ENCODE assay signal across 9 mouse cellular contexts in the genomic region with DNA sequence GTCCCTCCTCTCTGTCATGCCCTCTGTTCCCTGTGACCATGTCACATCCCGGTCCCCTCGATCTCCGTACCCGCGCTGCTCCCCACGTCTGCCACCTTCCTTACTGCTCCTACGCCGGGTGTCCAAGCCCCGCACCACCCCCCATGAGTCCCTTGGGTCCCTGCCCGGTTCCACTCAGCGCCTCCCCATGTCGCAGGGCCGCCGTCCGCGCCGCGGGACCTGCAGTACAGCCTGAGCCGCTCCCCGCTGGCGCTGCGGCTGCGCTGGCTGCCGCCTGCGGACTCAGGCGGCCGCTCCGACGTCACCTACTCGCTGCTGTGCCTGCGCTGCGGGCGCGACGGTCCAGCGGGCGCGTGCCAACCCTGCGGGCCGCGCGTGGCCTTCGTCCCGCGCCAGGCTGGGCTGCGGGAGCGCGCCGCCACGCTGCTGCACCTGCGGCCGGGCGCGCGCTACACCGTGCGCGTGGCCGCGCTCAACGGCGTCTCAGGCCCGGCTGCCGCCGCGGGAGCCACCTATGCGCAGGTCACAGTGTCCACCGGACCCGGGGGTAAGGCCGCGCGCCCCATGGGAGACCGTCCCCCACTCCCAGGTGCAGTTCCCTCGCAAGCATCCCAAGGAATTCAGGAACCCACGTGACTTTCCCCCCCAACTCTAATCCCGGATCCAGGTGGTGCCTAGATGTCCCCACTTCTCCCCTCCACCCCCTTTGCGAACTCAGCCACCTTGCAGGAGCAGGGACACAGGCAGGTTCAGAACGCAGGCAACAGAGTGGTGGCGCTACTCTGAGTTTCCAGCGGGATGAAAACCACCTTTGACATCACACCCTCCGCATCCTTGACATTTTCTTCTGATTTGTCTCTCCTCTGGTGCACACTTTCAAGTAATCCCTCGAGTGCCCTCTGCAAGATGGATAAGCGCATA. TPM values are rescaled to one million over a fixed set of nuclear protein-coding genes. Genes with fewer than 3 reads are reported as not detected.
A peak's percentile ranks its signal among the peaks of the same experiment; 100 is the strongest.
DNase-seq lines count a peak whose midpoint lies in the region; ATAC-seq and TF ChIP-seq lines count a peak whose summit lies in the region.
"Had no signal": no experiment of that assay in that cellular context is flagged by ENCODE, and none has a peak within 500 bp of the region (broad histone marks: within the 10 kb centered on the region; RNA-seq: fewer than 3 reads in every experiment).

No protein-coding gene starts in this region.

- 0 out of 2 replicates have a peak, but pooled peaks have one; percentile 49 for ATAC-seq in embryonic facial prominence, embryonic 11.5 days (replicated peaks; ENCODE audit: insufficient number of reproducible peaks, low FRiP score, low TSS enrichment, low read depth)
- ATAC-seq in hindbrain, embryonic 16.5 days, result peak; percentile 82
- 0 out of 2 replicates have a peak, but pooled peaks have one; percentile 31 for ATAC-seq in megakaryocyte progenitor cell, adult 5-6 weeks (replicated peaks; ENCODE audit: poor library complexity)
- peak; percentile 58 for ATAC-seq in stomach, embryonic 15.5 days (ENCODE audit: insufficient read depth, low FRiP score, low read depth)

- peaks cover 10% of the 10 kb centered on the region for H3K4me1 ChIP-seq in testis, adult 2 months (ENCODE audit: control insufficient read depth, insufficient read depth, low read length)
- H3K4me1 ChIP-seq in embryonic facial prominence, embryonic 11.5 days (ENCODE audit: control insufficient read depth, insufficient read depth, low read length), result 0 out of 2 replicates have a peak, but pooled peaks cover 8% of the 10 kb centered on the region
- peaks cover 10% of the 10 kb centered on the region for H3K4me1 ChIP-seq in hindbrain, embryonic 16.5 days (ENCODE audit: control insufficient read depth, insufficient read depth, low read depth, low read length)
- H3K4me1 ChIP-seq in stomach, embryonic 15.5 days, result peaks cover 5% of the 10 kb centered on the region; the same call in 1 of the 2 replicates

- no peak for TF ChIP-seq POLR2A in testis, adult 2 months (IDR thresholded peaks at IDR 0.05; ENCODE audit: control insufficient read depth, low read depth, low read length)

- peak overlapping the region; percentile 51 for H3K4me3 ChIP-seq in testis, adult 2 months (ENCODE audit: control insufficient read depth, low read depth, low read length)
- H3K4me3 ChIP-seq in embryonic facial prominence, embryonic 11.5 days (ENCODE audit: low read depth, low read length), result peak overlapping the region; percentile 40
- H3K4me3 ChIP-seq in hindbrain, embryonic 16.5 days (ENCODE audit: low read length), result peak overlapping the region; percentile 52
- H3K4me3 ChIP-seq in stomach, embryonic 15.5 days (replicated peaks), result peak overlapping the region; percentile 41
- H3K4me3 ChIP-seq: myocyte had no signal

- no peaks in the 10 kb centered on the region for H3K27me3 ChIP-seq in testis, adult 2 months (ENCODE audit: control insufficient read depth, insufficient read depth, low read length)
- peaks cover 43% of the 10 kb centered on the region for H3K27me3 ChIP-seq in embryonic facial prominence, embryonic 11.5 days (ENCODE audit: control insufficient read depth, insufficient read depth, low read length)
- peaks cover 13% of the 10 kb centered on the region for H3K27me3 ChIP-seq in hindbrain, embryonic 16.5 days (replicated peaks; ENCODE audit: control insufficient read depth, insufficient read depth, low read length)
- H3K27me3 ChIP-seq in stomach, embryonic 15.5 days (replicated peaks), result peaks cover 54% of the 10 kb centered on the region

- no peak for DNase-seq in testis, postnatal 14 days (ENCODE audit: low spot score)
- DNase-seq in embryonic facial prominence, embryonic 11.5 days (ENCODE audit: low spot score), result no peak
- no peak for DNase-seq in natural killer cell, adult 2 months (ENCODE audit: low spot score in 2 of 2)

- no peak overlapping the region for H3K27ac ChIP-seq in testis, adult 2 months (ENCODE audit: control insufficient read depth, insufficient read depth, low read depth, low read length)
- no peak overlapping the region for H3K27ac ChIP-seq in embryonic facial prominence, embryonic 11.5 days (replicated peaks; ENCODE audit: low read depth, low read length)
- H3K27ac ChIP-seq in hindbrain, embryonic 16.5 days (ENCODE audit: low read depth, low read length), result peak overlapping the region; percentile 44; the same call in 1 of the 2 replicates
- H3K27ac ChIP-seq in stomach, embryonic 15.5 days, result no peak overlapping the region

- WGBS in embryonic facial prominence, embryonic 11.5 days, result 2% methylated on average over 83 of the region's 83 CpGs
- 2% methylated on average over 53 of the region's 83 CpGs for WGBS in hindbrain, embryonic 16.5 days
- WGBS in stomach, embryonic 15.5 days, result 1% methylated on average over 81 of the region's 83 CpGs

- H3K36me3 ChIP-seq in testis, adult 2 months (ENCODE audit: control insufficient read depth, insufficient read depth, low read length), result no peaks in the 10 kb centered on the region
- no peaks in the 10 kb centered on the region for H3K36me3 ChIP-seq in embryonic facial prominence, embryonic 11.5 days (replicated peaks; ENCODE audit: control insufficient read depth, insufficient read depth, low read depth, low read length)
- no peaks in the 10 kb centered on the region for H3K36me3 ChIP-seq in hindbrain, embryonic 16.5 days (ENCODE audit: control insufficient read depth, insufficient read depth, low read length)
- H3K36me3 ChIP-seq in stomach, embryonic 15.5 days, result no peaks in the 10 kb centered on the region

- H3K4me2 ChIP-seq in embryonic facial prominence, embryonic 11.5 days (ENCODE audit: low read depth, low read length), result peak overlapping the region; percentile 76
- peak overlapping the region; percentile 85 for H3K4me2 ChIP-seq in hindbrain, embryonic 16.5 days (ENCODE audit: low read length)
- peak overlapping the region; percentile 71 for H3K4me2 ChIP-seq in stomach, embryonic 15.5 days

- H3K9me3 ChIP-seq in embryonic facial prominence, embryonic 11.5 days (replicated peaks; ENCODE audit: control insufficient read depth, low read length), result no peaks in the 10 kb centered on the region
- H3K9me3 ChIP-seq in hindbrain, embryonic 16.5 days (ENCODE audit: control insufficient read depth, low read length), result no peaks in the 10 kb centered on the region
- no peaks in the 10 kb centered on the region for H3K9me3 ChIP-seq in stomach, embryonic 15.5 days

- peak overlapping the region; percentile 22 for H3K9ac ChIP-seq in embryonic facial prominence, embryonic 11.5 days (replicated peaks; ENCODE audit: low read length)
- peak overlapping the region; percentile 73 for H3K9ac ChIP-seq in hindbrain, embryonic 16.5 days (ENCODE audit: low read depth, low read length)
- H3K9ac ChIP-seq in stomach, embryonic 15.5 days, result no peak overlapping the region

- TF ChIP-seq CTCF in testis, adult 2 months (IDR thresholded peaks at IDR 0.05; ENCODE audit: control insufficient read depth, insufficient read depth, insufficient replicate concordance, low read depth, low read length), result no peak

RNA-seq across cellular contexts. Expression of a gene that starts 14.1 kb away (rescaled TPM):
- 7.2 and 9.3 TPM in 2 replicates for polyA plus RNA-seq in testis, adult 2 months (2012; rRNA removed)
- polyA plus RNA-seq in embryonic facial prominence, embryonic 11.5 days (2014; fragmentation: Nextera tagmentation; extraction: Ambion mirVana), result 0.55 and 0.68 TPM in 2 replicates
- 10.9 and 12.3 TPM in 2 replicates for polyA plus RNA-seq in hindbrain, embryonic 16.5 days (2015; fragmentation: Nextera tagmentation; extraction: Ambion mirVana)
- total RNA-seq in megakaryocyte progenitor cell, adult 5-6 weeks (2015), result not detected in 2 replicates
- not detected in 2 replicates for total RNA-seq in megakaryocyte progenitor cell, adult 5-6 weeks (2017)
- 0.14 and 0.30 TPM in 2 replicates for polyA plus RNA-seq in stomach, embryonic 15.5 days (2015; fragmentation: Nextera tagmentation; extraction: Ambion mirVana)
- total RNA-seq: common myeloid progenitor, adult 5-6 weeks had no signal
- polyA plus RNA-seq: myocyte had no signal

RNA-seq across cellular contexts. Expression of a gene that starts 32.8 kb away (rescaled TPM):
- 0.23 and 0.32 TPM in 2 replicates for polyA plus RNA-seq in testis, adult 2 months (2012; rRNA removed)
- 1.9 and 2.4 TPM in 2 replicates for polyA plus RNA-seq in embryonic facial prominence, embryonic 11.5 days (2014; fragmentation: Nextera tagmentation; extraction: Ambion mirVana)
- 10.5 and 10.6 TPM in 2 replicates for polyA plus RNA-seq in hindbrain, embryonic 16.5 days (2015; fragmentation: Nextera tagmentation; extraction: Ambion mirVana)
- 0.07 TPM in 1 of 2 replicates, not detected in the other for total RNA-seq in megakaryocyte progenitor cell, adult 5-6 weeks (2015)
- total RNA-seq in megakaryocyte progenitor cell, adult 5-6 weeks (2017), result 0.14 and 0.17 TPM in 2 replicates
- 0.55 and 0.68 TPM in 2 replicates for polyA plus RNA-seq in stomach, embryonic 15.5 days (2015; fragmentation: Nextera tagmentation; extraction: Ambion mirVana)
- polyA plus RNA-seq: myocyte had no signal

RNA-seq across cellular contexts. Expression of a gene that starts 42.1 kb away (rescaled TPM):
- polyA plus RNA-seq in testis, adult 2 months (2012; rRNA removed), result 7.1 and 8.0 TPM in 2 replicates
- 3.8 and 5.5 TPM in 2 replicates for polyA plus RNA-seq in embryonic facial prominence, embryonic 11.5 days (2014; fragmentation: Nextera tagmentation; extraction: Ambion mirVana)
- polyA plus RNA-seq in hindbrain, embryonic 16.5 days (2015; fragmentation: Nextera tagmentation; extraction: Ambion mirVana), result 13.2 and 16.5 TPM in 2 replicates
- 4.4 and 6.5 TPM in 2 replicates for total RNA-seq in megakaryocyte progenitor cell, adult 5-6 weeks (2015)
- total RNA-seq in megakaryocyte progenitor cell, adult 5-6 weeks (2017), result 7.9 and 9.1 TPM in 2 replicates
- polyA plus RNA-seq in stomach, embryonic 15.5 days (2015; fragmentation: Nextera tagmentation; extraction: Ambion mirVana), result 11.3 and 13.8 TPM in 2 replicates

RNA-seq across cellular contexts. Expression of a gene that starts 43.8 kb away (rescaled TPM):
- 195 and 219 TPM in 2 replicates for polyA plus RNA-seq in testis, adult 2 months (2012; rRNA removed)
- 39.8 and 43.3 TPM in 2 replicates for polyA plus RNA-seq in embryonic facial prominence, embryonic 11.5 days (2014; fragmentation: Nextera tagmentation; extraction: Ambion mirVana)
- polyA plus RNA-seq in hindbrain, embryonic 16.5 days (2015; fragmentation: Nextera tagmentation; extraction: Ambion mirVana), result 92.7 and 102 TPM in 2 replicates
- total RNA-seq in megakaryocyte progenitor cell, adult 5-6 weeks (2015), result 4.4 and 6.7 TPM in 2 replicates
- 4.0 and 6.3 TPM in 2 replicates for total RNA-seq in megakaryocyte progenitor cell, adult 5-6 weeks (2017)
- polyA plus RNA-seq in stomach, embryonic 15.5 days (2015; fragmentation: Nextera tagmentation; extraction: Ambion mirVana), result 60.5 and 63.3 TPM in 2 replicates

RNA-seq across cellular contexts. Expression of a gene that starts 44.3 kb away (rescaled TPM):
- polyA plus RNA-seq in testis, adult 2 months (2012; rRNA removed), result 49.4 and 54.1 TPM in 2 replicates
- 39.9 and 41.0 TPM in 2 replicates for polyA plus RNA-seq in embryonic facial prominence, embryonic 11.5 days (2014; fragmentation: Nextera tagmentation; extraction: Ambion mirVana)
- 42.6 and 43.0 TPM in 2 replicates for polyA plus RNA-seq in hindbrain, embryonic 16.5 days (2015; fragmentation: Nextera tagmentation; extraction: Ambion mirVana)
- 56.7 and 58.5 TPM in 2 replicates for total RNA-seq in megakaryocyte progenitor cell, adult 5-6 weeks (2015)
- total RNA-seq in megakaryocyte progenitor cell, adult 5-6 weeks (2017), result 22.7 and 32.8 TPM in 2 replicates
- polyA plus RNA-seq in stomach, embryonic 15.5 days (2015; fragmentation: Nextera tagmentation; extraction: Ambion mirVana), result 34.2 and 36.1 TPM in 2 replicates

Comparison
In these comparisons a context has a peak if more than half of its experiments do, and no peak if none do; other contexts are left out.
1. ATAC-seq: peak in every context shown above with its lines; median percentile 82 in hindbrain, embryonic 16.5 days; 58 in stomach, embryonic 15.5 days; 49 in embryonic facial prominence, embryonic 11.5 days; 31 in megakaryocyte progenitor cell, adult 5-6 weeks.